Mouse (Mus musculus) heart, postnatal 0 days (tissue): Measurements from ENCODE around the gene Ubqln4. TPM values are rescaled to one million over a fixed set of nuclear protein-coding genes. Genes with fewer than 3 reads are reported as not detected.
A peak's percentile ranks its signal among the peaks of the same experiment; 100 is the strongest.
"Not testable (repeated sequence)": the region's sequence is repeated elsewhere in the genome, so short reads cannot be mapped to it uniquely, and the experiment has no call there.

Experiments used
- ATAC-seq: fragments of 200-750 bp; cut with Nextera tagmentation; 2 replicates; pipeline ENCODE4 v1.8.0; 2017; ENCODE audit warnings: low read depth, moderate number of reproducible peaks, moderate library complexity; ENCODE audit not compliant: insufficient read depth
- DNase-seq: peaks from one replicate; pipeline ENCODE4 v3.0.0-alpha.2; 2016; ENCODE audit warnings: low spot score
- H3K27ac ChIP-seq: fragments of 300-500 bp; sonication (generic); 2 replicates; pipeline ENCODE4 v1.5.1; 2014; ENCODE audit warnings: low read depth, mild to moderate bottlenecking
- H3K27me3 ChIP-seq: fragments of 300-500 bp; sonication (generic); 2 replicates; pipeline ENCODE4 v1.6.1; 2014; ENCODE audit warnings: low read length, mixed read lengths; ENCODE audit not compliant: control insufficient read depth, insufficient read depth
- H3K36me3 ChIP-seq: fragments of 300-500 bp; sonication (generic); replicated peaks from 2 replicates; pipeline ENCODE4 v1.6.1; 2014; ENCODE audit warnings: low read length, mixed read lengths; ENCODE audit not compliant: control insufficient read depth, insufficient read depth
- H3K4me1 ChIP-seq: fragments of 300-500 bp; sonication (generic); 2 replicates; pipeline ENCODE4 v1.6.1; 2014; ENCODE audit warnings: antibody characterized with exemption; ENCODE audit not compliant: control insufficient read depth, insufficient read depth
- H3K4me2 ChIP-seq: fragments of 300-500 bp; sonication (generic); 2 replicates; pipeline ENCODE4 v1.6.1; 2014; ENCODE audit warnings: low read depth, mild to moderate bottlenecking, low read length, moderate library complexity
- H3K4me3 ChIP-seq: fragments of 300-500 bp; sonication (generic); 2 replicates; pipeline ENCODE4 v1.5.1; 2014; ENCODE audit warnings: low read depth, low read length
- H3K9ac ChIP-seq: fragments of 300-500 bp; sonication (generic); replicated peaks from 2 replicates; pipeline ENCODE4 v1.6.1; 2014; ENCODE audit warnings: low read depth, low read length, mixed read lengths
- H3K9me3 ChIP-seq: fragments of 300-500 bp; sonication (generic); replicated peaks from 2 replicates; pipeline ENCODE4 v1.6.1; 2016; ENCODE audit warnings: low read length; ENCODE audit not compliant: control insufficient read depth
- CTCF ChIP-seq: IDR thresholded peaks from 2 replicates; pipeline ENCODE4 v1.5.1; 2016; ENCODE audit warnings: antibody characterized with exemption, control low read depth, low read depth
- EP300 ChIP-seq: IDR thresholded peaks from 2 replicates; pipeline ENCODE4 v1.6.1; 2016; ENCODE audit warnings: antibody characterized with exemption, low read depth
- WGBS: fragments of 180-500 bp; shearing (Covaris S2); extraction: QIAGEN DNeasy Blood & Tissue Kit; methylation state at CpG from one replicate; pipeline ENCODE4 v1.1.7; 2014; 5-methylcytosine and 5-hydroxymethylcytosine counted together
- polyA plus RNA-seq: library from polyadenylated mRNA; unstranded; fragments of >200 nt; fragmentation: Nextera tagmentation; extraction: Ambion mirVana; gene quantifications from 2 replicates; pipeline ENCODE4 v1.2.1, GENCODE M21; 2015
- total RNA-seq: library from RNA; depleted of rRNA; stranded (reverse); fragments of >200 nt; gene quantifications from 2 replicates; pipeline ENCODE4 v1.2.3, GENCODE M21; 2014; ENCODE audit warnings: low replicate concordance

Ubqln4 gene
- total and polyA plus RNA-seq, 2 experiments from 2014 or later, result 18.3 to 82.4 TPM

- no peak overlapping the region for H3K9ac ChIP-seq
- H3K27ac ChIP-seq, result no peak overlapping the region
- no peaks in the 10 kb centered on the region for H3K36me3 ChIP-seq
- TF ChIP-seq CTCF (no peak), EP300 (no peak)
- DNase-seq, result no peak
- 48% methylated on average over 4 of the region's 4 CpGs for WGBS
- no peak overlapping the region for H3K4me2 ChIP-seq
- H3K9me3 ChIP-seq, result no peaks in the 10 kb centered on the region
- H3K4me1 ChIP-seq, result peaks cover 5% of the 10 kb centered on the region
- no peaks in the 10 kb centered on the region for H3K27me3 ChIP-seq
- no peak for ATAC-seq
- H3K4me3 ChIP-seq, result no peak overlapping the region
Observed at GRCm38 (mm10) chr3:88602466-88602865, 48.9 kb downstream of the Ubqln4 start.

DNA sequence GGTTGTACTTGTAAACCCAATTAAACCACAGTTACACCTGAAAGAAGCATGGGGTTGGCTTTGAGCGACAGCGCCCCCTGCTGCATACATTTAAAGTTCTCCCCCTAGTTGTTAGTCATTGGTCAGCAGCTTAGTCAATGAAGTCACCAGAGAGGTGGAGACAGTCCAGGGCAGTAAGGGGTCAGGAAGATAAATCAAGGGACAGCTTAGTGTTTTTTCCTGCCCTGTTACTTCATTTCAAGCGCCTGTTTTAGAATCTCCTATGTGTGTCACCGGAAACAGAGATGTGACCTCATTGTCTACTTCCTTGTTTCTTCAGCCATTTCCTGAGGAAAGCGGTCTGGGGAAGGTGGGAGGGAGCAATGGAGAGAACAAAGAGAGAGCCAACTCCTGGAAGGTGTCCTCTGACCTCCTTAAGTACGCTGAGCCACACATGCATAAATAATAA is 50.2 kb downstream of the Ubqln4 start:
- peak; percentile 84 for ATAC-seq
- Histone ChIP-seq H3K4me2 (no peak overlapping the region), H3K27me3 (no peaks in the 10 kb centered on the region), H3K27ac (peak overlapping the region; percentile 47; the same call in 1 of the 2 replicates), H3K36me3 (no peaks in the 10 kb centered on the region), H3K9me3 (no peaks in the 10 kb centered on the region), H3K4me1 (peaks cover 5% of the 10 kb centered on the region), H3K4me3 (no peak overlapping the region), H3K9ac (no peak overlapping the region)
- WGBS, result 24% methylated on average over 6 of the region's 6 CpGs
- DNase-seq, result peak; percentile 90
- peak; percentile 98 for TF ChIP-seq EP300
- TF ChIP-seq CTCF, result peak; percentile 81

DNA sequence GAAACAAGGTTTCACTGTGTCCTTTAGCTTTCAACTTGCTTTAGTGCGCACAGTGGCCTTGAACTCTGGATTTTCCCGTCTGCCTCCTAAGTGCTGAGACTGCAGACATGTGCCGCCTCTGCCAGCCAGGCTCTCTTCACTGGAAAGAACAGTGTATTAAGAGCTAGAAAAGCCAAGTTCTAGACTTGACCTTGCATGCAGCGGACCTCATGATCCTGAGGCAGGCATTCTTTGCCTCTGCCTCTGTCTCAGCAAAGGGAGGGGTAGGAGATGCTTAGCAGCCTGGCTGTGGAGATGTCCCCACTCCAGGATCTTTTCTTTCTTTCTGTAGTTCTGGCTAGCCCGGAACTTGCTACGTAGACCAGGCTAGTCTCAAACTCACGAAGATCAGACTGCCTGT is 51.3 kb downstream of the Ubqln4 start:
- Histone ChIP-seq H3K4me2 (no peak overlapping the region), H3K4me1 (peaks cover 5% of the 10 kb centered on the region), H3K4me3 (no peak overlapping the region), H3K27me3 (no peaks in the 10 kb centered on the region), H3K9ac (no peak overlapping the region), H3K27ac (0 out of 2 replicates have a peak overlapping the region, but pooled peaks have one; percentile 47), H3K9me3 (no peaks in the 10 kb centered on the region), H3K36me3 (no peaks in the 10 kb centered on the region)
- TF ChIP-seq CTCF (no peak), EP300 (no peak)
- DNase-seq (no peak), ATAC-seq (no peak)
- WGBS, result 85% methylated on average over 7 of the region's 7 CpGs

DNA sequence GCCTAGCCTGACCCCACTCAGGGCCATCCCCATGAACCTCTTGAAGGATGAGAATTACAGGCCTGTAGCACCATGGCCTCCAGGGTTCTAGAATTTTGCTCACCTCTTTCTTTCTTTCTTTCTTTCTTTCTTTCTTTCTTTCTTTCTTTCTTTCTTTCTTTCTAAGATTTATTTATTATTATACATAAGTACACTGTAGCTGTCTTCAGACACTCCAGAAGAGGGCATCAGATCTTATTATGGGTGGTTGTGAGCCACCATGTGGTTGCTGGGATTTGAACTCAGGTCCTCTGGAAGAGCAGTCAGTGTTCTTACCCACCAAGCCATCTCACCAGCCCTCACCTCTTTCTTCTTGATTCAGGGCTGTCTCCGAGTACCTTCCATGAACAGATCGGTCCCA is 52.1 kb downstream of the Ubqln4 start, which contains the start of gene Arhgef2:
Gene Arhgef2 (plus strand): TSS at position 301 of the 400 bp plus-strand sequence.
- H3K27ac ChIP-seq, result 0 out of 2 replicates have a peak within 1 kb of the TSS, but pooled peaks have one; percentile 23
- not testable (repeated sequence) for H3K27me3 ChIP-seq, H3K9me3 ChIP-seq, ATAC-seq, H3K36me3 ChIP-seq, H3K4me2 ChIP-seq, H3K4me1 ChIP-seq, H3K9ac ChIP-seq, H3K4me3 ChIP-seq, DNase-seq
- 77% methylated on average over 2 of the region's 2 CpGs for WGBS

- Histone ChIP-seq H3K36me3 (no peaks in the 10 kb centered on the region), H3K9ac (0 out of 2 replicates have a peak overlapping the region, but pooled peaks have one; percentile 20), H3K27ac (peak overlapping the region; percentile 23; the same call in 1 of the 2 replicates), H3K4me3 (peak overlapping the region; percentile 29), H3K4me2 (peak overlapping the region; percentile 62), H3K27me3 (no peaks in the 10 kb centered on the region), H3K9me3 (no peaks in the 10 kb centered on the region), H3K4me1 (peaks cover 5% of the 10 kb centered on the region)
- ATAC-seq, result peak; percentile 84
- TF ChIP-seq EP300 (no peak), CTCF (peak; percentile 99)
- peak; percentile 89 for DNase-seq
- WGBS, result 0% methylated on average over 20 of the region's 20 CpGs
Observed at GRCm38 (mm10) chr3:88607065-88607757, 53.7 kb downstream of the Ubqln4 start.
